Mouse (Mus musculus) intestine, embryonic 15.5 days (tissue): ENCODE data around the gene Zfp266. TPM values are rescaled to one million over a fixed set of nuclear protein-coding genes. Genes with fewer than 3 reads are reported as not detected.

Source experiments
- ATAC-seq: fragments of 200-750 bp; cut with Nextera tagmentation; 2 replicates; pipeline ENCODE4 v1.8.0; 2017; ENCODE audit warnings: moderate TSS enrichment, moderate library complexity
- H3K27ac ChIP-seq: fragments of 300-500 bp; sonication (generic); 2 replicates; pipeline ENCODE4 v1.5.1; 2015; ENCODE audit warnings: mild to moderate bottlenecking, inconsistent platforms
- H3K27me3 ChIP-seq: fragments of 300-500 bp; sonication (generic); replicated peaks from 2 replicates; pipeline ENCODE4 v1.6.1; 2015; ENCODE audit warnings: inconsistent platforms
- H3K36me3 ChIP-seq: fragments of 300-500 bp; sonication (generic); 2 replicates; pipeline ENCODE4 v1.6.1; 2015; ENCODE audit warnings: inconsistent platforms
- H3K4me1 ChIP-seq: fragments of 300-500 bp; sonication (generic); replicated peaks from 2 replicates; pipeline ENCODE4 v1.6.1; 2015; ENCODE audit warnings: inconsistent platforms
- H3K4me2 ChIP-seq: fragments of 300-500 bp; sonication (generic); replicated peaks from 2 replicates; pipeline ENCODE4 v1.6.1; 2015; ENCODE audit warnings: mild to moderate bottlenecking, inconsistent platforms
- H3K4me3 ChIP-seq: fragments of 300-500 bp; sonication (generic); replicated peaks from 2 replicates; pipeline ENCODE4 v1.5.1; 2015; ENCODE audit warnings: inconsistent platforms
- H3K9ac ChIP-seq: fragments of 300-500 bp; sonication (generic); 2 replicates; pipeline ENCODE4 v1.6.1; 2015; ENCODE audit warnings: inconsistent platforms
- H3K9me3 ChIP-seq: fragments of 300-500 bp; sonication (generic); 2 replicates; pipeline ENCODE4 v1.6.1; 2016; ENCODE audit warnings: inconsistent platforms
- WGBS: fragments of 180-500 bp; shearing (Covaris S2); methylation state at CpG from one replicate; pipeline ENCODE4 v1.1.7; 2015; 5-methylcytosine and 5-hydroxymethylcytosine counted together
- polyA plus RNA-seq: library from polyadenylated mRNA; unstranded; fragments of >200 nt; fragmentation: Nextera tagmentation; extraction: Ambion mirVana; gene quantifications from 2 replicates; pipeline ENCODE4 v1.2.1, GENCODE M21; 2015

Gene Zfp266
- polyA plus RNA-seq, 1 experiment from 2014 or later, result 62.4 TPM

DNA sequence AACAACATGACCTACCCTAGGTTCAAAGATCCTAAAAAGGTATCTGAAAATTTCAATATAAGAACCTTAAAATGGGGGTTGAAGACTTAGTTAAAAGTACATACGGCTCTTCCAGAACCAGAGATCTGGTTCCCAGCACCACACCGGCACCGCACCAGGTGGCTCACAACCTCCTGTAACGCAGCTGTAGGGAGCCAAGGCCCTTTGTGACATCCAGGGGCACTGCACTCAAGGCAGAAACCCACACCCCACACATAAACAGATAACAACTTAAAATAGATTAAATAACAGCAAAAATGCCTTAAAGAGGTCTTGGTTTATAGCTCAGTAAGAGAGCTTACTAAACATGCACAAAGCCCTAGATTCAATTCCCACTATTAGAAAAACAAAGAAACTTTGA is 1.3 kb downstream of the Zfp266 start:
- ATAC-seq, result no peak
- peak overlapping the region; percentile 23 for H3K4me3 ChIP-seq
- H3K27me3 ChIP-seq, result no peaks in the 10 kb centered on the region
- no peak overlapping the region for H3K9ac ChIP-seq
- no peak overlapping the region for H3K27ac ChIP-seq
- H3K4me2 ChIP-seq, result peak overlapping the region; percentile 55
- peaks cover 9% of the 10 kb centered on the region; the same call in 1 of the 2 replicates for H3K4me1 ChIP-seq
- H3K9me3 ChIP-seq, result no peaks in the 10 kb centered on the region
- 21% methylated on average over 4 of the region's 4 CpGs for WGBS
- no peaks in the 10 kb centered on the region; the same call in 1 of the 2 replicates for H3K36me3 ChIP-seq

DNA sequence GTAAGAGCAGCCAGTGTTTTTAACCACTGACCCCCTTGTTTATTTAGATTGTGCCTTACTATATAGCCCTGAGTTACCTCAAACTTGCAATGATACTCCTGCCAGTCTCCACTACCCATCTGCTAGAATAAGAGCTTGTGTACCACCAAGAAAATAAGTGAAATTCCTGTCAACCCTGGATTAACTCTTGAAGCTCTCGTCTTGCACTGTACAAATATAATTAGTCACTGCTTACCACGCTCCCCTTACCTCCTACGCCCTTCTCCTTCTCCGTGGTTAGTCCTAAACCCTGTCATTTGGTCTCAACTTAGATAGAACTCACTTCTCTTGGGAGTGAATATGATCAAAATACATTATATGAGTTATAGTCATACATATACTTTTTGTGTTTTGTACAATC is 2.5 kb downstream of the Zfp266 start:
- H3K27ac ChIP-seq, result no peak overlapping the region
- H3K9ac ChIP-seq, result no peak overlapping the region
- peaks cover 9% of the 10 kb centered on the region; the same call in 1 of the 2 replicates for H3K4me1 ChIP-seq
- ATAC-seq, result no peak
- peak overlapping the region; percentile 55; the same call in 1 of the 2 replicates for H3K4me2 ChIP-seq
- H3K27me3 ChIP-seq, result no peaks in the 10 kb centered on the region
- no peak overlapping the region for H3K4me3 ChIP-seq
- H3K36me3 ChIP-seq, result no peaks in the 10 kb centered on the region; the same call in 1 of the 2 replicates
- WGBS, result 71% methylated on average over 4 of the region's 4 CpGs
- no peaks in the 10 kb centered on the region for H3K9me3 ChIP-seq

DNA sequence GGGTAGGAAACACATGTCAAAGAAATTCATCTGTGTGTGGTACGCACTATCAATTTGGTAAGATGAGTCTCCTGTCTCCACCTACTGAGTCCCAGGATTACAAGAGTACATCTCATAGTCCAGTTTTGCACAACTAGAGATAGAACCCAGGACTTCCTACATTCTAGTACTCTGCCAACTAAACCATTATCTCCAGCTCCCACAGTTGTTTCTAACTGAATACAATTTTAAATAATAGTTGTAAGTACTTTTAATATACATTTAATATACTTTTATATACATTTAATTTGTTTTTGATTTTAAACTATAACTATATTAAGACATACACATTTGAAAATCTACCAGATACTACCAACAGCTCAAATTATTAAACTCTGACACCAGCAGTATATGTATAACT is 3.5 kb downstream of the Zfp266 start:
- no peaks in the 10 kb centered on the region; the same call in 1 of the 2 replicates for H3K36me3 ChIP-seq
- H3K4me2 ChIP-seq, result no peak overlapping the region
- H3K4me3 ChIP-seq, result no peak overlapping the region
- H3K27ac ChIP-seq, result no peak overlapping the region
- no peak for ATAC-seq
- H3K9ac ChIP-seq, result no peak overlapping the region
- H3K9me3 ChIP-seq, result no peaks in the 10 kb centered on the region
- WGBS, result 92% methylated on average over 1 of the region's 1 CpGs
- H3K27me3 ChIP-seq, result no peaks in the 10 kb centered on the region
- H3K4me1 ChIP-seq, result peaks cover 9% of the 10 kb centered on the region

- Histone ChIP-seq H3K4me3 (no peak overlapping the region), H3K4me2 (no peak overlapping the region), H3K27me3 (no peaks in the 10 kb centered on the region), H3K9ac (no peak overlapping the region), H3K4me1 (peaks cover under 1% of the 10 kb centered on the region), H3K27ac (no peak overlapping the region), H3K36me3 (peaks cover 5% of the 10 kb centered on the region; the same call in 1 of the 2 replicates), H3K9me3 (no peaks in the 10 kb centered on the region)
- WGBS, result 76% methylated on average over 3 of the region's 3 CpGs
- no peak for ATAC-seq
Measured at GRCm38 (mm10) chr9:20514016-20514415, 7.2 kb downstream of the Zfp266 start.

DNA sequence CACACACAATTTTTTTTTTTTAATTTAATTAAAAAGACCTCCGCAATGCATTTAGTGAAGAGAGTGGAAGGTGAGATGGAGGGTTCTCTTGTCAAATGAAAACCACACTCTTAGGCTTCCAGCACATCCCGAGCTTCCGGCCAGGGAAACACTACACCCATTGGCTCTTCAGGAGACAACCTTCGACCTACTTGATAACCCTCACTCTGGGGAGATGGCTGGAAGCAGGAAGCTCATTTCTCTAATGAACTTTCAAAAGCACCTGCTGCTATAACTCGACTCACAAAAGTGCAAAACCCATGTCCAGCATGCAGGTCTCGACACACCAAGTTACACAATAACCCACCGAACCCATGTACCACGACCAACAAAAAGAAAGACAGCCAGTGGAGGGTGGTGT is 8.5 kb downstream of the Zfp266 start:
- Histone ChIP-seq H3K36me3 (peaks cover 5% of the 10 kb centered on the region; the same call in 1 of the 2 replicates), H3K9ac (no peak overlapping the region), H3K4me2 (no peak overlapping the region), H3K9me3 (no peaks in the 10 kb centered on the region), H3K27me3 (no peaks in the 10 kb centered on the region), H3K4me3 (no peak overlapping the region), H3K27ac (no peak overlapping the region), H3K4me1 (no peaks in the 10 kb centered on the region; the same call in 1 of the 2 replicates)
- ATAC-seq, result peak; percentile 71
- 75% methylated on average over 8 of the region's 8 CpGs for WGBS

- WGBS, result 85% methylated on average over 4 of the region's 4 CpGs
- Histone ChIP-seq H3K36me3 (peaks cover 5% of the 10 kb centered on the region; the same call in 1 of the 2 replicates), H3K9ac (no peak overlapping the region)
Measured at GRCm38 (mm10) chr9:20511645-20512044, 9.6 kb downstream of the Zfp266 start.

DNA sequence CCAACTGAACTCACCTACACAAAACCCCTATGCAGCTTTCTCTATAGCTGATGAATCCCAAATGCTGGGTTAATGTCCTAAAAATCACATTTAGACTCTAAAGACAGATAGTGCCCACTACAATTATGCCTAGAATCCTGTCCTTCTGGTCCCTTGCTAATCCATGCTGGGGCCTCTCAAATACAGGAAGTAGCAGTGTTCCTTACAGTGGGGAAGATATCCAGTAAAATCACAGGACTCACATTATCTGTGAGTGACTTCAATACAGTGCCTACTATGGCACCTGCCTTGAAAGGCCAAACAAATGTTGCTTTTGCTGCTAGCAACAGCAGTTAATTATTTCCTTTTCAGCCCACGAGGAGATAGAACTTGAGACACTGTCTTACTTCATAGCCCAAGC is 10.9 kb downstream of the Zfp266 start:
- Histone ChIP-seq H3K4me2 (no peak overlapping the region), H3K27me3 (no peaks in the 10 kb centered on the region), H3K4me3 (no peak overlapping the region), H3K4me1 (no peaks in the 10 kb centered on the region; the same call in 1 of the 2 replicates), H3K9me3 (no peaks in the 10 kb centered on the region), H3K9ac (no peak overlapping the region), H3K36me3 (peaks cover 13% of the 10 kb centered on the region), H3K27ac (no peak overlapping the region)
- WGBS, result 54% methylated on average over 1 of the region's 1 CpGs
- no peak for ATAC-seq

More at GRCm38 (mm10) chr9:20511645-20512044, 9.6 kb downstream of the Zfp266 start:
- H3K4me2 ChIP-seq, result no peak overlapping the region
- no peak overlapping the region for H3K27ac ChIP-seq
- H3K27me3 ChIP-seq, result no peaks in the 10 kb centered on the region
- H3K4me3 ChIP-seq, result no peak overlapping the region
- no peaks in the 10 kb centered on the region for H3K9me3 ChIP-seq
- no peaks in the 10 kb centered on the region; the same call in 1 of the 2 replicates for H3K4me1 ChIP-seq
- no peak for ATAC-seq

DNA sequence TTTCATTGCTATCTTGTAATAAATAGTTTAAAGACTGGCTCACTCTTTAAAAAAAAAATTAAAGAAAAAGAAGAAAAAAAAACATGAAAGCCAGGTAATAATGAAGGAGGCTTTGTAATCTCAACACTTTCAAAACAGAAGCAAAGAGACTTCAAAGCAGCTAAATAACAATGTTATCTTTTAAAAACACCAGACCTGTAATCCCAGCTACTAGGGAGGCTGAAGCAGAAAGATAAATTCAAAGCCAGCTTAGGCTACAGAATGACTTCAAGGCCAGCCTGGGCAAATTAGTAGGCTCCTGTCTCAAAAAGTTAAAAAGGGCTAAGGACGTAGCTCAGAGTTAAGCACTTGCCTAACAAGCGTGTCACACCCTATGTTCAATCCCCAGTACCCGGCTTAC is 11.5 kb downstream of the Zfp266 start:
- Histone ChIP-seq H3K4me1 (no peaks in the 10 kb centered on the region; the same call in 1 of the 2 replicates), H3K27me3 (no peaks in the 10 kb centered on the region), H3K4me2 (no peak overlapping the region), H3K9me3 (no peaks in the 10 kb centered on the region), H3K36me3 (peaks cover 19% of the 10 kb centered on the region), H3K4me3 (no peak overlapping the region), H3K27ac (no peak overlapping the region), H3K9ac (no peak overlapping the region)
- no peak for ATAC-seq
- 74% methylated on average over 3 of the region's 3 CpGs for WGBS

- no peak overlapping the region for H3K9ac ChIP-seq
- no peaks in the 10 kb centered on the region for H3K27me3 ChIP-seq
- H3K36me3 ChIP-seq, result peaks cover 37% of the 10 kb centered on the region
- 90% methylated on average over 5 of the region's 5 CpGs for WGBS
- H3K27ac ChIP-seq, result no peak overlapping the region
- H3K4me3 ChIP-seq, result no peak overlapping the region
- H3K4me2 ChIP-seq, result no peak overlapping the region
- no peaks in the 10 kb centered on the region for H3K9me3 ChIP-seq
- H3K4me1 ChIP-seq, result no peaks in the 10 kb centered on the region
- ATAC-seq, result no peak
Measured at GRCm38 (mm10) chr9:20504801-20505200, 16.4 kb downstream of the Zfp266 start.

DNA sequence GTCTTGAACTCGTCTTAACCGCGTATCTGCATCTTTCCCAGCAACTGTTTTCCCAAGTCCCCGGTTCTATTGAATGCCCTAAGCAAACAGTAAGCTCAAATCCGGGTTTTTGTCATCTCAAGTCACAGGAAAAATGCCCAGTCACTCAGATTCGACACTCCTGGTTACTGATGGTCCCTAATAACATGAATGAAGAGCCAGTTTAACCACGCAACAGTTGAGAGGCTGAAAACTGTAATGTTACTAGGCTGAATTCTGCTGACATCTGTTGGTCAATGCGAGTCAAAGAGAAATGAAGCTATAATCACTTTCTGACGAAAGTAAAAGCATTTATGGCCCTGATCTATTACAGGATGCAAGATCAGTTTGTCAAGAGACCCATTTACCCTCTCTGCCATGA is 27.9 kb downstream of the Zfp266 start:
- 6% methylated on average over 9 of the region's 9 CpGs for WGBS
- Histone ChIP-seq H3K27ac (peak overlapping the region; percentile 98), H3K4me2 (peak overlapping the region; percentile 77), H3K27me3 (no peaks in the 10 kb centered on the region), H3K9me3 (no peaks in the 10 kb centered on the region), H3K4me3 (peak overlapping the region; percentile 84), H3K36me3 (peaks cover 11% of the 10 kb centered on the region), H3K4me1 (0 out of 2 replicates have a peak, but pooled peaks cover 6% of the 10 kb centered on the region), H3K9ac (peak overlapping the region; percentile 89)
- ATAC-seq, result no peak

DNA sequence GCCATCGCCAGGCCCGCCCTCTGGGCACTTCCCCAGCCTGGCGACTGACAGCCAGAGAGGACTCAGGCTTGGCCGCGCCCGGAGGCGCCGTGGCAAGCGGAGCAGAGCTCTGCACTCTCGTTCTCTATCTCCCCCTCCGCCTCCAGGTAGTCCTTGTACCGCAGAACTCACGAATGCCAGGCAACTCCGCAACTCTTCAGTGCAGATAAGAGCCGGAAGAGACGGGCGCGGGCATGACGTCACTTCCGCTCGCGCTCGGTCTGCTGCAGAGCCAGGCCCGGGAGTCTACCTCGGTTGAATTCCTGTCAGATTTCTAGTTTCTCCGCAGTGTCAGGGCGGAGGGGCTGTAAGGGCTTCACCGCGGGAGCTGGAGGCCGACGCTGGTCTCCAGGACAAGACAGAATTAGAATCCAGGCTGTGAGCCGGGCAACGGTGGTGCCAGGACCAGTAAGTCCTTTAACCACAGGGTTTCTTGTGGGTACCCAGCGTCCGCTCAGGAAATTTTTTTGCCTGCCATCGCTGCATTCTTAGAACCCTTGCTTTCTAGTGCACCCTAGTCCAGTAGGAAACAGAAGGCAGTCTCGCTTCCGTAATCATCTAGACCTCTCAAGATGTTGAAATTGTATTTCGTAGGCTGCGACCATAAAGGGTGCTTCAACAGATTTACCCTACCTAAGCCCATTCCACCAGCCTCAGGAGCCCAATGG is 28.5 kb downstream of the Zfp266 start, which contains the start of gene Zfp426:
Gene Zfp426, minus strand, starts transcription at position 220 of the 707 bp plus-strand sequence.
- Histone ChIP-seq H3K4me1 (0 out of 2 replicates have a peak, but pooled peaks cover 6% of the 10 kb centered on the region), H3K9me3 (no peaks in the 10 kb centered on the region), H3K36me3 (peaks cover 9% of the 10 kb centered on the region), H3K4me2 (peak within 1 kb of the TSS; percentile 77), H3K4me3 (peak within 1 kb of the TSS; percentile 84), H3K27me3 (no peaks in the 10 kb centered on the region), H3K9ac (peak within 1 kb of the TSS; percentile 89), H3K27ac (peak within 1 kb of the TSS; percentile 98)
- under 1% methylated on average over 40 of the region's 40 CpGs for WGBS
- ATAC-seq, result peak; percentile 98

DNA sequence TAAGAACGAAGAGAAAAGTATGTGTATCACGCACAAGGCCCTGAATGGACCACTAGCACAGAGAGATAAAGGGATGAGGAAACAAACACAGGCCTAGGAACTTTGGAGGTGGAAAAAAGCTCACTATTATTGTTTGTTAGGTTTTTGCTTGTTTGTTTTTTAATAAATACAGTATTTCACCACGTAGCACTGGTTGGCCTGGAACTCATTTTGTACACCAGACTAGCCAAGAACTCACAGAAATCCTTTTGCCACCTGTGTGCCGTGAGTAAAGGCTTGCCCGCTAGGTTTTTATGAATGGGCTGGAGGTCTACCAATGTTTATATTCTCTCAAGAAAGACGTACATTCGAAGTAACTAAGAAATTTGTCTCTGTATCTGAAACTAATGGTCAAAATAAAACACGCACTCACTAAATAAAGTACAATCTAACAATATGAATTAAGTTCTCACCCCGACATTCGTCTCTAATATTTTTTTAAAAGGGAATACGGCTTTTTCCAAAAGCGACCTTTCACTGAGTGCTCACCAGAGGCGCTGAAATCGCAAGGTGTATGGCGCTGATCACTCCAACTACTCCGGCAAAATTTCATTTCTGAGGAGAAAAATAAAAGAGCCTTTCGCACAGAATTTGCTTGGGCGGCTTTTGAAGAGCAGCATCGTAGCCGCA is 29.2 kb downstream of the Zfp266 start:
- peak overlapping the region; percentile 77 for H3K4me2 ChIP-seq
- H3K27me3 ChIP-seq, result no peaks in the 10 kb centered on the region
- peaks cover 6% of the 10 kb centered on the region for H3K36me3 ChIP-seq
- H3K4me3 ChIP-seq, result peak overlapping the region; percentile 84
- H3K9me3 ChIP-seq, result no peaks in the 10 kb centered on the region
- 7% methylated on average over 20 of the region's 20 CpGs for WGBS
- H3K9ac ChIP-seq, result peak overlapping the region; percentile 89
- peak overlapping the region; percentile 98 for H3K27ac ChIP-seq
- H3K4me1 ChIP-seq, result 0 out of 2 replicates have a peak, but pooled peaks cover 6% of the 10 kb centered on the region
- ATAC-seq, result no peak
